Mouse (Mus musculus) kidney, postnatal 4 days (tissue): ENCODE measurements at regions not wholly inside any gene's neighbourhood (a gene's known extent, or its start where the extent isn't known, plus 50 kb on each side); places are given as distances from the start of the nearest gene placed in this dataset.
A peak's percentile ranks its signal among the peaks of the same experiment; 100 is the strongest.

Experiments used
- DNase-seq, 2 experiments: peaks; one replicate each; pipeline ENCODE4 v3.0.0; 2021; ENCODE audit warnings: mixed read lengths in 2 of 2

DNA sequence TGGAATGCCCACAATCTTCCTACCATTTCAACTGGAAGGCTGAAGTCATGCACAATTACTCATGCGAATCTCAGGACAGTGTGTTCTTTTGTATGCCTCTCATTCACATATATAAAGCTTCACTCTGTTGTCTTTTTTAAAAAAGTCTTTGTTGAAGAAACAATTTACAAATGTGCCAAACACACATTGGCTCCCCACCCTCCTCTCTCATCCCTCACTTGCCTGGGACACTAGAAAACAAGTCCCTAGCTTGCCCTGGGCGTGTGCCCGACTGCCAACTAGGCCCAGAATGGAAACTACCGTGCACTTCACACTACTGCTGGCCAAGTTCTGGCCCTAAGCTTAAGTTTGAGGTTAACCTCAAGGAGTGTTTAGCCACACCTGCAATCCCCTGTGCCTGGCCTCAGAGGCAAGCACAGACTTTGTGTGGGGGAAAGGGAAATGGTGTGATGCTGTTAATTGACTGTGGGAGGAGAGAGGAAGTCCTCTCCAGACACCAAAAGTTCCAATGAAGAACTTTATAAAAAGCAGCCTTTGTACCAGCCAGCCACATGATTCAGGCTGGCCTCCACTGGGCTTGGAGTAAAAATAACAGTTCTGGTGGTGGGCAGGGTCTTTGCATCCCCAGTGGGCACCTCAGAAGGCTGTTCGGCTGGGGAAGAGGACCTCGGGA lies 70.2 kb upstream of the Picalm start:
- DNase-seq = no peak

DNA sequence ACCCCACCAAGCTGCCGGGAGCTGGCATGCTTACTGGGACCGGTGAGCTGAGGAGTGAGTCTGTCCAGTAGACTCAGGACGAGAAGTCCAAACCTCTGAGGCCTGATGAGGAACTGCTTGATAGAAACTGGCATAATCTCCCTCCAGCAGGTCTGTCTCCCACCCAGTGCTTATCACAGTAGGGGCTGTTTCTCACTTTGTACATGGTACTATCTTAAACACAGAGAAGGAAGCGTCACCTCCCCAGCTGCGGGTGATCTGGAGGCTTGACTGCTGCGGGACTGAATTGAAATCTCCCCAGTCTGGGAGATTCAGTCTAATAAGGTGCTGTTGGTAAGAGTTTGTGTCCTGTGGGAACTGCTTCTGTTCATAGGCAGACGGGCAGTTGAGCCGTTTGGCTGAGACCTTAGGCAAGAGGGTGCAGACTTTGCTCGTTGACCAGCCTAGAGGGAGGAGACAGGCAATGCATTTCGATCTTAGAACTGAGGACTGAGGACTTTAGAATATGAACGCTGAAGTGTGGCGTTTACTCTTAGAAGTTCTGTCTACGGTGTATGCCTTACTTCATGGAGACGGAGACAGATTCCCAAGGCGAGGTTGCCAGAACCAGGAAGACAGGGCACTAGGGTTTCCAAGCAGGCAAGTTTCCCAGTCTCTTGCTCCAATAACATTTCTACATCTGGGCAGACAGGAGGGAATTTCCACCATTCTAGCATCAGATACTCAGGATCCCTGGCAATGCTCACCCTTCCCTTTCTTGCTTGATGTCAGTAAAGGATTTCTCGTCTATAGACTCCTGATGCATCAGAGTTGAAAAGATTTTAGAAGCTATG lies 69.5 kb upstream of the Picalm start:
- DNase-seq = peak in 1 of 2 experiments; percentile 40

DNA sequence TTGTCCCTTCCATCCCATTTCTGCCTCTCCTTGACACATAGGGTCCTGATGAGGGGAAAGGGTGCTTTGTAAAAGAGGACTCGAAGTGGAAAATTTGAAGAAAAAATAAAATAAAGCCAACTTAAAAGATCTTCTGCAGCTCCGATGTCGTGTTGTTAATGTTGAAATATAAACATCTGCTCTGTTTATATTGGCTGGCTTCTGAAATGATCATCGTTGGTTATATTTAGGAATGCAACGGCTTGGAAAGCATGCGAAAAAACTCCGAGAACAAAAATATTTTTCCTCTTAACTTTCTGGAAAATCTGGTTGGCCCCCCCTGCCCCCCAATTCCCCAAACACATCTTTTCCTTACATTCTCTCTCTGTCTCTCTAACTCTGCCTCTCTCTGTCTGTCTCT lies 68.3 kb upstream of the Picalm start:
- DNase-seq = no peak

DNA sequence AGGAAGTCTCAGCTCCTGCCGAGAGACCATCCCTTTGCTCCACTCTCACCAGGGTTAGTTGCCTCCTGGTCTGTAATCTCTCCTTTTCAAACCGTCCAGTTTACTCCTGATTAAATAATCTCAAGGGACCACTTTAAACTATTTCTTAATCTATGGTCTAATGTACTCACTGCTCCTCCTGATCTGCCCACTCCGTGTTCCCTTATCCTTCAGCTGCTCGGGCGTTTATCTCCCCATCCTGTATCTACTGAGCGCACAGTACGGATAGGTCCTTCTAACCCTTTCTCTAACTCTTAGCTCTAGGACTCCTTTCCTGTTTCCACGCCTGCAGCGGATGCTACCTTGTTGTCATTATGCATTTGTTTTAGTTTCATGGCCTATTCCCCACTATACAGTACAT lies 67.1 kb upstream of the Picalm start:
- DNase-seq = no peak

DNA sequence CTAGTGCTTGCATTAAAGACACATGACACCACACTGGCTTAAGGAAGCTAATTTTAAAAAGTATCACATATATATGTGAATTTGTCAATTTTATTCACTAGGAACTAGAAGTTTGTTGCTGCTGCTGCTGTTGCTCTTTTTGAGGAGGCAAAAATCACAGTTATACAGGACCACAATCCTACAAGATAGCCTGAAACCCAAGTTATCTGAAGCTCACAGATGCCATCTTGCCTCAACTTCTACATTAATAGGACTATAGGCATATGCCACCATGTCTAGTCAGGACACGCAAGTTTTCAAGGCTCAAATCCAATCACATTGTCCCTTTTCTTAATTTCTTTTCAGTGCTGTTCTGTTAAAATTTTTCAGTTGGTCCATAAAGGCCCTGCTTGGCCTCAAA lies 65.8 kb upstream of the Picalm start:
- DNase-seq = no peak

DNA sequence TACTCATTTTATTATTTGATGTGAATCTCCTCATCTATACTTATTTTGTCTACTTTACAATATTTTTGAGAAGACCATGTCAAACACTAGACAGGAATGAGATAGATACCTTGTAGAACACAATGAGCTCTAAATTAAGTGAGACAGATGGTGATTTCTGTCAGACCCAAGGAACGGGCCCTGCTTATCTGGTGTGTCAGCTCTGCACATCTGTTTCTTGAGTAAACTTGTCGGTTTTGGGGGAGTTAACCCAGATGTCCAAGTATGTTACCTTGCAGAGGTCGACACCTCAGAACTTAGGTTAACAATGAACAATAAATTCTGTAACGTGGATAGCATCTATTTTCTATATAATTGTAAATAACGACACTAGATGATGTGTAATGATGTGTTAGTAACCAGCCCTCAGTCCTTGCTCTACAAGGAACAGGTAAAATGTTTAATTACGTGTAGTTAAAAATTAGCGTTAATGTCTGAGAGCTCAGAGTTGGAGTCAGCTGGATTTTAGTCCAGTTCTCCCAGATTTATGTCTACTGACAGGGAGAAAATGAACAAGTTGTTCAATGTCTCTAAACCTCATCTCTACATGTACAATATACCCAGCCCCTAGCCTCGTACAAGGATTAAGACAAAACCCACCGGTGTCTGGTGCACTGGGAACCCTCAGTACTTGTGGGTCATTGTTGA lies 64.6 kb upstream of the Picalm start:
- DNase-seq = no peak

DNA sequence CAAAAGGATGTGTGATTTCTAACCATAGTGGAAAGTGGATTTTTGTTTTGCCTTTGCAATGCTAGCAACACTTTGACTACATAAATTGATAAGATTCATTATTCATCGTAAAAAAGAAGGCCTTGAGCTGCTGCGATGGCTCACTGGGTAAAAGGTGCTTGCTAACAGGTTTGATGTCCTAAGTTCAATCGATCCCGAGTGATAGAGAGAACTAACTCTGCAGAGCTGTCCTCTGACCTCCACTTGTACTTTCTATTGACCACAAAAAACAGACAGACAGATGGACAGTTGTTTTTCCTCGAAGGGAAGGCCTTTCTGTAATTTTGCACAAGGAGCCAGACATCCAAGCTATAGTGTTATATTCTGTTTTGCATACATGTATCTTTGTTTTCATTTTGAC lies 63.7 kb upstream of the Picalm start:
- DNase-seq = no peak

DNA sequence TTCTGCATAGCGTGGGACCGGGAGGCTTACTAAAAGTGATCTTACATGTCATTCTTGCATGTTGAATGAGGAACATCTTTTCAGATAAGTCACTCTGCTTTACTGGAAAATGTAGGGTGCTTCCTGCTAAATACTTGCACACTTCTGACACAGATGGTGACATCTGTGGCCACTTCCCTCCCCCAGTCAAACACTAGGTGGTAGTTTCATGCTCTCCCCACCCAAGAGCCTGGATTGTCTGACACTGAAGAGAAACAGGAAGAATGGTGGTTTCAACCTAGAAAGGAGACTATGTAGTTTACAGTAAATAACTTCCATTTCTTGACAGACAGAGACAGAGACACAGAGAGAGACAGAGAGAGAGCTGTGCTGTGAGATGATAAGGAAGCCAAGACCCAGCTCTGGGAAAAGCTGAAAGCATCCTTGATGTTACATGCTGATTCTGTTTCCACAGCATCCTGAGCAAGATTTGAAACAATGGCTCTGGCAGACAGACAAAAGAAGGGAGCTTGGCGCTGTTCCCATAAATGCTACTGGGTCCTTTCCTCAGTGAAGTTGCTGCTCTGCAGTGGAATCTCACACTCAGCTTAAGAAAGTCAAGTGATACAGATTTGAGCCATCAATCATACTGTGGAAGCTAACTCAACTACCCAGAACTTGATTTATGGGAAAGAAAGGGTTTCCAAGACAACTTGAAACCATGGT lies 61.9 kb upstream of the Picalm start:
- peak; percentile 51 to 53 for DNase-seq

DNA sequence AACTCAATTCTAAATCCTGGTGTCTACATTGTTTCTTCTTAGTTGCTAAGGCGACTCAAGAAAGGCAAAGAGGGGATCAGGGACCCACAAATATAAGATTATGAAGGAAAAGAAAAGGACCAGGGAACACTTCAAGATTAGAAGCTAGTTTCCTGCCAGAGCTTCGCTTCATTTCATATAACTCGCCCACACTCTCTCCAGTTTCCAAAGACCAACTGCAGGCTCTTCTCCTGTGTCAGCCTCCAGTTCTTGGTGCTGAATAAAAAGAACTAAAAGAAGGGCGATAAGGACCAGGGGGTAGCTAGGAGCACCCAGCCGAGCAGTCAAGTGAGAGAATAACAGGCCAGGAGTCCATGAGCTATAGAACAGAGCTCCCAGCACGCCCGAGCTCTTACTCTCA lies 59.7 kb upstream of the Picalm start:
- no peak for DNase-seq

DNA sequence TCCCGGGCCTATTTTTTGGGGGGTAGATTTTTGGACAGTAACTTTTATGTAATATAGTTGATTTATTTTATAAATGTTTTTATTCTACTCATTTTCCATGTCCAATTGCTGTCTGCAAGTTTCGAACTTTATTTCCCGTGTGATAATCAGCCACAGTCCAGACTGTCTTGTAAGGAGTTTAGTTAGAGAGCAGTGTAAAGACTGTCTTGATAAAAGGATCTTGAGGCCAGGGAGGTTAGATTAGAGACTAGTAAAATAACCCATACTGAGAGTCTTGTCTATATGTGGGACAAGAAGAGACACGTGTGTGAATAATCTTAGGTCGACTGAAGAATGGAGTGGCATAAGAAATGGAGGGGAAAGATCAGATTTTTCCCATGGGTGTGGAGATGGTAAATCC lies 56.1 kb upstream of the Picalm start:
- DNase-seq = no peak

DNA sequence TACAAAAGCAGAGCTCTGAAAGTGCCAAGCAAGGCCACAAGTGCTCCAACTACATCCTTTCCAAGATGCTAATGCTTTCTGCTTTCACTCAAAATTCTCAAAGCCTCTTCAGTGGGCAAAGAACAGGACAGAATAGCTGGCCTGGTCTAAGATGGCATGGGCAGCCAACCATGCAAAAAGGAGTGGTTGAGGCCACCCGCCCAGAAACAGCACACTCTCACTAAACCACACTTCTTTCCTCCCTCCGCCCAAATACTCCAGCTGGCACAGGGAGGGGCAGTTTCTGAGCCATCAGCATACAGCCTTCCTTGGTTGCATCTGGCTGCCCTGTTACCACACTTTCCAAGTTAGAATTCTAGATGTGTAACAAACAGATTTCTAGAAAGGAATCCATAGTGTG lies 55.4 kb upstream of the Picalm start:
- DNase-seq = peak in 1 of 2 experiments; percentile 40

DNA sequence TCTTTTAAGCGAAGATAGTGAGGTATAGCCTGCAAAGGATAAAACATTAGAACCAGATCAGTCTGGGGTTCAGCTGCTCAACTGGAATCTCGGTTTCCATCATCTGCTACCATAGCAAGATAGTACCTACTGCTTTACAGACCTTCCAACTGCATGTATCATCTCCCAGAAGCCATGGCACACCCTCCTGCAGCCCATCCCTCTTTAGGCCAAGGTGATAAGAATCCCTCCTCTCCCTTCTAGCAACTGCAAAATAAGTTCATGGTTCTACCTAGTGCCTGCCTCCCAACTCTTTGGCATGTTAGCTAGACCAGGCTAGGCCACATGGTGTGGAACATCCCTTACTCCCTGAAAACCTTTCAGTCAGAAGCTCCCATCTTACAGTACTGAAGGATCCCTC lies 52.4 kb upstream of the Picalm start:
- no peak for DNase-seq

DNA sequence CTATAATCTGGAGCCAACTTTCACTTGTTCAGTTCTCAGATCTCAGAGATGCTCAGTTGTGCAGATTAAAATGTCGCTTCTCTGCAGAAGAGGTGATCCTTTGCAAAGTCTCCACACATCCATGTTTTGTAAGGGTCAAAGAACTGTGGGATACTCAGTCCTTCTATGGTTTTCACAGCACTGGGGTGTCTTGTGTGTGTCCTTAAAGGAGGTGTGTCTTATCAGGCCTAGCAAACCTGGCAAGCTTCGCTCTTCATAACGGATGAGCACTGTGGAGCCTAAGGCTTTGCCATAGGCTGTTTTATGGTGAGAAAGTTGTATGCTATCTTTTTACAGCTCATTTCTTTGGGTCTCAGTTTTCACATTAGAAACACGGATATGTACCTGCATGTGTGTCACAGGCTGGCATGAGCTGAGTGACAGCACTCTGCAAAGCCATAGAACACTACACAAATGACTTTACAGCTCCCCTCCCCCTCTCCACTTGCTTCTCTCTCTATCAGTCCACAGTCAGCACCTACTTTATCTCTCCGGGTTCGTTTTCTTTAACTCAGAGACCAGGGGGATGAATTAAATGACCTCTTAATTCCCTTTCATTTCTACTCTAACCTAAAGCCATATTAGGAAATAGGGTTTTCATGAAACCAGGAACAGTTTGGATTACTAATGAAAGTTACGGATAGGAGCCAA lies 49.8 kb upstream of the Picalm start:
- no peak for DNase-seq
